Mouse (Mus musculus) erythroblast, adult 5-6 weeks (primary cell): ENCODE data around the gene Gprc5d. TPM values are rescaled to one million over a fixed set of nuclear protein-coding genes. Genes with fewer than 3 reads are reported as not detected.

Experiments used
- ATAC-seq: replicated peaks from 2 replicates; pipeline ENCODE4 v1.8.0; 2016; ENCODE audit warnings: moderate number of reproducible peaks, mild to moderate bottlenecking, moderate TSS enrichment, inconsistent platforms; ENCODE audit not compliant: poor library complexity, low FRiP score, severe bottlenecking
- total RNA-seq, 2 experiments: library from RNA; stranded (forward) in 1 of 2; stranded (reverse) in 1 of 2; fragments of 150-400 nt in 1 of 2; fragments of 200-764, 138-1000 nt in 1 of 2; gene quantifications; 2 replicates each; pipeline versions ENCODE4 v1.2.3 to v1.2.4; 2015 to 2017; ENCODE audit warnings: low replicate concordance in 2 of 2

Gene Gprc5d
- total RNA-seq, 2 experiments from 2014 or later, result not detected

DNA sequence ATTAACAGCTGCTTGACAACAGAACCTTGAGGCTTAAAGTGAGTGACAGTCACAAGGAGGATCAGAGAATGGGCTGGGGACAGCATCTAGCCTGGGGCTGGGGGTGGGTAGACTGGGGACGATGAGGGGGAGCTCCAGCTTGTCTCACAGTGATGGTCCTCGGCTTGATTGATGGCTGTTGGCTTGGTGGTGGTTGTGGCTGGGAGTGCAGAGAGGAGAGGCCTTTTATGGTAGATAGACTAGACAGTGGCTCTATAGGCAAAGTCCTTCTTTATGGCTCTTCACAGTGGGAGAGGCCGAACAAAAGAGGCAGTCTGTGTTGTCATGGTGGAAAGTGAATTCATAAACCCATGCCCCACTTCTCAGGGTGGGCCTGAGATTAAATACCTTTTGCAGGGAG is 41.9 kb downstream of the Gprc5d start:
- ATAC-seq, result no peak

DNA sequence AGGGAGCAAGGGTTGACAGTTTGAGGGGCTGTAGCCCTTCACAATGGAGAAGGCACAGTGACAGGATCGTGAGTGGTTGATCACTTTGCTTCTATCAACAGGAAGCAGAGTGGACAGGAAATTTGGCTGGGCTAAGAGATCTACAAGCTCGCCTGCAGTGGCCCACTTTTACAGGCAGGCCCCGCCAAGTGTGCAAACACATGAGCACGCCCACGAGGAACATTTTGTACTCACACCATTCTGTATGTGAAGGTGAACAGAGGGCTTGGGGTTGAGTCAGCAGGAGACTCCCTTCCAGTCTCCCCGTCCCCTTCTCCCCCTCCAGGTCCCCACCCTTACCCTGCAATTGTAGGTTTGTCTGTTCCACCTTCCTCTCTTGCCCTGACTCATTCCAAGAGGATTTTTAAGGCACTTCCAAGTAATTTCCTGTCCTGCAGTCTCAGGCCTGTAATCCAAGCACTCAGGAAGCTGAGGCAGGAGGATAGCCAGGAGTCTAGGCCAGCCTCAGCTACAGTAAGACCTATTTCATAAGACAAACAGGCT is 43.6 kb downstream of the Gprc5d start:
- ATAC-seq, result no peak

DNA sequence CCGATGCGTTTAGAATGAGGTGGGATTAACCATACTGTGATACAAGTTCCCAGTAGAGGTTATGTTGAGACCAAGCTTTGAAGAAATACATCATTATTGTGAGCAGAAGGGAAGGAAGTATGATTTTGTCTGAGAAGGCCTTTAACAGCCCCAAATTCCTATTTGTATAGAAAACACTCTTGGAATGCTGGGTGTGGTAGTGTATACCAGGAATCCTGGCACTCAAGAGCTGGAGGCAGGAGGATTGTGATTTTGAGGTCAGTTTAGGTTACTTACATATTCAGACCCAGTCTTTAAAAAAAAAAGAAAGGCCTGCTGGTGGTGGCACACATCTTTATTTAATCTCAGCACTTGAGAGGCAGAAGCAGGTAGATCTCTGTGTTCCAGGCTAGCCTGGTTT is 47.7 kb downstream of the Gprc5d start:
- no peak for ATAC-seq

DNA sequence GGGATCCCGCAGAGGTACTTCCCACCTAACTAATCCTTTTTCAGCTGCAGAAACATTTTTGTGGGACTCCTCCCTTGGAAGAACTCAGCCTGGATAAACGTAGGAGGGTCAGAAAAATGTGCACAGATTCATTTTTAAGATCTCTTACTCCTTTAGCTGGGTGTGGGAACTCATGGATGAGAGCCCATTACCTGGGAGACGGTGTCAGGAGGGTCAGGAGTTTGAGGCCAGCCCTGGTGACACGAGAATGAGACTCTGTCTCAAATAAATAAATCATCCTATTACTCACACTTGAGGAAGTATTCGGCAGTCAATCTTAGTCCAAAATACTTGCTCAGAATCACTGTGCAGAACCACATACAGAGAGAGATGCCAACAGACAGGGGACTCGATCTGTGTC is 48.2 kb downstream of the Gprc5d start:
- ATAC-seq, result no peak

DNA sequence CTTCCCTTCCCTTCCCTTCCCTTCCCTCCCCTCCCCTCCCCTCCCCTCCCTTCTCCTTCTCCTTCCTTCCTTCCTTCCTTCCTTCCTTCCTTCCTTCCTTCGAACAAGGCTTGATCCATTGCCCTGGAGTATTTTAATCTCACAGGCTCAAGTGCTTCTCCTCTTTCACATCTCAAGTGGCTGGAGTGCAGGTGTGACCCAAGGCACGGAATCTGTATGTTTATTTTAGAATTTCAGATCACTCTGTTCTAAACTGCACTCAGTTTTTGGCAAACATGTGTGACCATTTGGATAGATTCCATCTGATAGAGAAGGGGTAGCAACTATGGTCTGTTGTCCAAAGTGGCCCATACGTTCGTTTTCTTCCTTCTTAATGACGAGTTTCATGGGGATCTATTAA is 49.9 kb downstream of the Gprc5d start:
- ATAC-seq, result no peak

DNA sequence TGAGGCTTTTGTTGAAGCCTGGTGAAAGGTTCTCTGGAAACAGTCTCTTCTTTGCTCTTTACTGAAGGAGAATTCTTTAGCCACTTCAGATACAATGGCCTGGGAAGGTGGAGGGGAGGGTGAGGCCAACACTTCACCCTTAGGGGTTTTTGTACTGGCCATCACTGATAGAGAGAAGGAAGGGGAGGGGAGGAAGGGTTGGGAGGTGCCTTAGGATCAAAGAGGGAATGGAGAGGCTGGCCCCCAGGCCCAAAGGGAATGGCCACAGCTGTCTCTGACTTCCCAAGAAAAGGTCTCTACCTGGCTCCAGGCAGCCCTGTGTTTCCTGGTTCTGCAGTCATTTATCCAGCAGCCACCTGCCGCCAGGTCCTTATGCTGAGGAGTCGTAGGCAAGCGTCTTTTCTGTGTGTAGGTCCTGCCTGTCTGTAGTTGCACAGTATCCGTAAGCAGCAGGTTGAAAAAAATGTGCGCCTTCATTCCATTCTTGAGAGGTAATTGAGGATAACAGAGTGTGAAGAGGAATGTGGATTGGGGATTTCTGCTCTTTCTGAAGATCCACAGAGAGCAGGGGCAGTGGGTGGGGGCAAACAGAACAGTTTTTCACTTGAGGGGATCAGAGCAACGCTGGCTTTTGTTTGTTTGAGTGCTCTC is 51.2 kb downstream of the Gprc5d start:
- ATAC-seq, result no peak

DNA sequence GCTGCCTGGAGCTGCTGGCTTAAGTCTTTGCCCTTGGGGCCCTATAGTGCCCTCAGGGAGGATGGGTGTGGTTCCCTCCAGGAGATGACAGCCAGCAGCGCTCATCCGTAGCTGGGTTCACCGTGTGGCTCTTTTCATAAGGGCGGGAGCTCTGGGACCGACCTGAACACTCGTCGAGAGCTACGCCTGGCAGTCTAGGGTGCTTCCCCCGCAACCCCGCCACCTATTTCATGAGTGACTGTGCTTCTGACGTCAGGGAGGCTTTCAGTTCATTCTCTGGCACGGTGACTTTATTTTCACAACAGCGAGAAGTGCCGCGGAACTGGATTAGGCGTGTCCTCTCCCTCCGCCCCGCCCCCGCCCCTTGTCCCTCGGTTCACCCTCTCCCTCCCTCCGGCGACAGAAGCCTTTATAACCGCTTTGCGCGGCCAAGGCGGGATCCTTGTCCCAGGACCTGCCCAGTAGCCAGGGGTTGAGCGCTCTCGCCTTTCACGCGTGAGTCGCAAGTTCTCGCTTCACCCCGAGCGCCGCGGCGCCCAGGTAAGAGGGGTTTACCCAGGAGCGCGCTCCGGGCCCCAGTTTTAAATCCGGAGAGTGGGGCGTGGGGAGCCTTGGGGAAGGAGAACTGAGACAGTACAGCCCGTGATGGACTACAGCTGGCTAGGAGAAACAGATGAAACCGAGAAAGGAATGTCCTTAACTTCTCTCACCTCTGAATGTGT is 52.7 kb downstream of the Gprc5d start, which contains the start of gene Gprc5a:
Gene Gprc5a (plus strand): TSS at position 416 of the 722 bp plus-strand sequence.
- peak; percentile 51; the same call in 1 of the 2 replicates for ATAC-seq

DNA sequence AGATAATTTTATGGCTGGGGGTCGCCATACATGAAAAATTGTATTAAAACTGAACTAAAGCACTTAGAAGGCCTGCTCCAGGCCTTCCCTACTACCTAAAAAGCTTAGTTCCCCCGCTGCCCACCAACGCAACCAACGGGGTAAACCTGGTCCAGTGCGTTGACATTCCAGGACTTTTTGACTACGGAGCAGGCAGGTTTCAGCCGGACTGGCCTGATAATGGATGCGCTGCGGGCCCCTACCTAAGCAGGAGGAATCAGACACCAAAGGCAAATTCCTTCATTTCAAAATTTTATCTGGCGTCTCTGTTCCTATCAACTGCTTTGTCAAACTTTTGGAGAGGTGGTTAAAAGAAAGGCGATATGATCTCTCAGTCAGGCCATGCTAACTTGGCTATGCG is 53.5 kb downstream of the Gprc5d start:
- no peak for ATAC-seq

DNA sequence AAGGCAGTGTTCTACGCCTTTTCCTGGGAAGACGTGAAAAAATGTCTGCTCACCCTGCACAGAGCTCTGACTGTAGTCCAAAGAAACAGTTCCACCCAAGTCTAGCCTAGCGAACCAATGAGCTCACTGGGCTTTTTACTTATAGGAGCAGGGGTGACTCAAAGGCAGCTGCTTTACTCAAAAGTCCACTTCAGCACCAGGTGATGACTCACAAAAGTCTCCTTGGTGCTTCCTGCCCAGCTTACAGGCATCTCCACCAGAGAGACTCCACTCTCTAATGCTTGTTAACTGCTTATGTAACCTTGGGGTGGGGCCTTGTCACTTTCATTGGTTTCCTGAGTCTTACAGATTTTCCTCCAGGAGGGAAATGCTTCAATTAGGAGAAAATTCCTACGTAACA is 57.4 kb downstream of the Gprc5d start:
- ATAC-seq, result no peak

Other genes starting within 250 kb of the Gprc5d start
- gene Gpr19, start 219.7 kb downstream of the Gprc5d start, total RNA-seq (2015; ENCODE audit: low replicate concordance), result 2.7 and 5.0 TPM in 2 replicates
- gene Gpr19, start 219.7 kb downstream of the Gprc5d start, total RNA-seq (2017; ENCODE audit: low replicate concordance), result 2.1 and 8.3 TPM in 2 replicates
- 256 and 258 TPM in 2 replicates for gene Cdkn1b, start 197.9 kb downstream of the Gprc5d start, total RNA-seq (2015; ENCODE audit: low replicate concordance)
- 354 and 386 TPM in 2 replicates for gene Cdkn1b, start 197.9 kb downstream of the Gprc5d start, total RNA-seq (2017; ENCODE audit: low replicate concordance)
- 0.19 and 2.1 TPM in 2 replicates for gene Apold1, start 136.6 kb downstream of the Gprc5d start, total RNA-seq (2015; ENCODE audit: low replicate concordance)
- gene Apold1, start 136.6 kb downstream of the Gprc5d start, total RNA-seq (2017; ENCODE audit: low replicate concordance), result 4.9 and 6.4 TPM in 2 replicates
- gene Ddx47, start 106.7 kb downstream of the Gprc5d start, total RNA-seq (2015; ENCODE audit: low replicate concordance), result 29.8 and 34.9 TPM in 2 replicates
- gene Ddx47, start 106.7 kb downstream of the Gprc5d start, total RNA-seq (2017; ENCODE audit: low replicate concordance), result 40.4 and 64.3 TPM in 2 replicates
- gene Gprc5a, start 52.6 kb downstream of the Gprc5d start, total RNA-seq (2015; ENCODE audit: low replicate concordance), result not detected in 2 replicates
- gene Gprc5a, start 52.6 kb downstream of the Gprc5d start, total RNA-seq (2017; ENCODE audit: low replicate concordance), result not detected in 2 replicates
- 96.6 and 108 TPM in 2 replicates for gene Fam234b, start 79.7 kb upstream of the Gprc5d start, total RNA-seq (2015; ENCODE audit: low replicate concordance)
- 155 and 168 TPM in 2 replicates for gene Fam234b, start 79.7 kb upstream of the Gprc5d start, total RNA-seq (2017; ENCODE audit: low replicate concordance)
- gene Hebp1, start 79.7 kb upstream of the Gprc5d start, total RNA-seq (2015; ENCODE audit: low replicate concordance), result 72.1 and 87.8 TPM in 2 replicates
- 143 and 274 TPM in 2 replicates for gene Hebp1, start 79.7 kb upstream of the Gprc5d start, total RNA-seq (2017; ENCODE audit: low replicate concordance)
- gene Gsg1, start 136.1 kb upstream of the Gprc5d start, total RNA-seq (2015; ENCODE audit: low replicate concordance), result not detected in 2 replicates
- not detected in 2 replicates for gene Gsg1, start 136.1 kb upstream of the Gprc5d start, total RNA-seq (2017; ENCODE audit: low replicate concordance)
- gene Pbp2, start 192.1 kb upstream of the Gprc5d start, total RNA-seq (2015; ENCODE audit: low replicate concordance), result not detected in 2 replicates
- gene Pbp2, start 192.1 kb upstream of the Gprc5d start, total RNA-seq (2017; ENCODE audit: low replicate concordance), result not detected in 2 replicates
- gene Emp1, start 244.3 kb upstream of the Gprc5d start, total RNA-seq (2015; ENCODE audit: low replicate concordance), result 0.42 and 2.3 TPM in 2 replicates
- gene Emp1, start 244.3 kb upstream of the Gprc5d start, total RNA-seq (2017; ENCODE audit: low replicate concordance), result 2.1 TPM in 1 of 2 replicates, not detected in the other